Mouse (Mus musculus): Measurements from ENCODE around the gene Stk16. TPM values are rescaled to one million over a fixed set of nuclear protein-coding genes. Genes with fewer than 3 reads are reported as not detected.

Stk16 gene
- polyA plus RNA-seq, 1 experiment from 2014 or later, result 110 TPM

DNA sequence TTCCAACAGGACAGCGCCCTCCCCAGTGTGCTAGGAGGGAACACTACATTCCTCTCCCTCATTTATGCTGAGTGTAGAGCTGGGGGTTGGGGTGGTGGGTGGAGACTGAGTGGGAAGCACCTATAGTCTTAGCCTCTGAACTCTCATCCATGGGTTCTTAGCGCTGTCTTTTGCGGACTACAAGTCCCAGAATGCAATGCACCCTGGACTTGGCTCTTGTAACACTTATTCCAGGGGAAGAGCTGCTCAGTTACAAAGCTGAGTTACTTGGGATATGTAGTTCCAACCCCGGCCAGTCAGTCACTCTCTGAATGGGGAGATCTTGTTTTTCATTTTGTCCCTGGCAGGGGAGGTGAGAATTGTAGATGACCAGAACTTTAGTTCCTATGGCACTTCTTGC, 34.2 kb downstream of the Stk16 start:
- peaks cover 33% of the 10 kb centered on the region for H3K36me3 ChIP-seq
- no peaks in the 10 kb centered on the region for H3K9me3 ChIP-seq (replicated peaks)
- WGBS (ENCODE audit: insufficient replicate concordance), result 24% methylated on average over 4 of the region's 4 CpGs
- no peaks in the 10 kb centered on the region for H3K27me3 ChIP-seq (replicated peaks)
- no peak overlapping the region for H3K27ac ChIP-seq
- H3K4me3 ChIP-seq, result no peak overlapping the region
- peak; percentile 50 for ATAC-seq
- peaks cover 17% of the 10 kb centered on the region for H3K4me1 ChIP-seq
- no peak overlapping the region for H3K9ac ChIP-seq
- no peak overlapping the region for H3K4me2 ChIP-seq

- H3K27ac ChIP-seq, result no peak overlapping the region
- H3K36me3 ChIP-seq, result peaks cover 16% of the 10 kb centered on the region
- H3K27me3 ChIP-seq (replicated peaks), result peaks cover 2% of the 10 kb centered on the region
- H3K4me2 ChIP-seq, result no peak overlapping the region
- no peak overlapping the region for H3K4me3 ChIP-seq
- peaks cover 37% of the 10 kb centered on the region for H3K4me1 ChIP-seq
- 71% methylated on average over 16 of the region's 16 CpGs for WGBS (ENCODE audit: insufficient replicate concordance)
- H3K9ac ChIP-seq, result no peak overlapping the region
- no peaks in the 10 kb centered on the region for H3K9me3 ChIP-seq (replicated peaks)
- no peak for ATAC-seq
These were observed 36.7 kb downstream of the Stk16 start for GRCm38 (mm10) chr1:75247071-75247930.

DNA sequence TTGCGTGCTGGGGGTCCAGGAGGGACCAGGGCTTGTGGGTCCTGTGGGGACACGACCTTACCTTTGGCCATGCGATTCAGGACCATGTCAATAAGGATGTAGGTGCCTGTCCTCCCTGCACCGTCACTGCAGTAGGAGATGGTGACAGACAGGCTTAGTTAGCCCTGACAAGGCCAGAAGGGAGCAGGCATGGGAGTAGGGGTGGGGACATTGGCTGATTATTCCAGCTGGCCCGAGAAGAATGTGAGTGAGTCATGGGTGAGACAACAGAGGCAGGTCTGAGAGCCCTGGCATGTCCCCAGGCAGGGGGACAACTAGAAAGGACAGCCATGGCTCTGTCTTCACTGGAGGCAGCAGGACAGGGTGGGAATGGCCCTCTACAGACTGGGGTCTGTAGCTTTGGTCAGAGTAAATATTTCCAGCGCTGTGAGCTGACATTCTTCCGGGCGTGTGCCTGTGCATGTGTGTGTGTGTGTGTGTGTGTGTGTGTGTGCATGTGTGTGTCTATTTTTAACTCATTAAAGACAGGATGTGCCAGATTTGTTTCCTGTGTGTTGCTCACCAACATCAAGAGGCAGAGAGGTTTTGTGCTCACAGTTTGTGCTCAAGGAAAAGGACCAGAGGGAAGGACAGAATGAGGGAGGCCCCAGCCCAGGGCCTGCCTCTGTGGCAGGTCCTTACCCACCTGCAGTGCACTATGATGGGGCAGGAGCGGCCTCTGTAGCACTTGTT, 37.6 kb downstream of the Stk16 start:
- Histone ChIP-seq H3K36me3 (peaks cover 10% of the 10 kb centered on the region), H3K9ac (0 out of 2 replicates have a peak overlapping the region, but pooled peaks have one; percentile 2), H3K9me3 (replicated peaks) (no peaks in the 10 kb centered on the region), H3K4me1 (peaks cover 37% of the 10 kb centered on the region), H3K27ac (peak overlapping the region; percentile 23; the same call in 1 of the 2 replicates), H3K4me3 (no peak overlapping the region), H3K27me3 (replicated peaks) (peaks cover 10% of the 10 kb centered on the region), H3K4me2 (no peak overlapping the region)
- WGBS (ENCODE audit: insufficient replicate concordance), result 58% methylated on average over 9 of the region's 9 CpGs
- no peak for ATAC-seq

DNA sequence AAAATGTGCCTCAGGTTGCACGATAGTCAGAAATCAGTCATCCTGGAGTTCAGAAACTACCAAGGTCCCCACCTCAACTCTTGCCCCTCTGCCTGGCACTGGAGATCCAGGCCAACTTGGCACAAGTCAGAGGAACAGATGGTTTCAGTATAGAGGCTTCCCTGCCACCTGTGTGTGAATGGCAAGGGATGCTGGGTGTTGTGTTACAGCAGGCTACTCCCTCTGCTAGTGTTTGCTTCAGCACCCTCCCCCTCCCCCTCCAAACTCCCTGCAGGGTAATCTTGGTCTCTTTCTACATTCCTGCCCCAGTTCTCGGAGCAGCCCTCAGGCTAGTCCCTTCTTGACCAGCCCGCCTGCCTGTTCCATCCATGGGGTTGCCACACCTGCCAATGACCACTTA, 39.9 kb downstream of the Stk16 start:
- no peaks in the 10 kb centered on the region for H3K9me3 ChIP-seq (replicated peaks)
- H3K9ac ChIP-seq, result no peak overlapping the region
- H3K4me3 ChIP-seq, result no peak overlapping the region
- ATAC-seq, result no peak
- peaks cover 38% of the 10 kb centered on the region for H3K4me1 ChIP-seq
- no peak overlapping the region for H3K27ac ChIP-seq
- H3K27me3 ChIP-seq (replicated peaks), result peaks cover 10% of the 10 kb centered on the region
- 77% methylated on average over 3 of the region's 3 CpGs for WGBS (ENCODE audit: insufficient replicate concordance)
- no peak overlapping the region for H3K4me2 ChIP-seq
- no peaks in the 10 kb centered on the region for H3K36me3 ChIP-seq

DNA sequence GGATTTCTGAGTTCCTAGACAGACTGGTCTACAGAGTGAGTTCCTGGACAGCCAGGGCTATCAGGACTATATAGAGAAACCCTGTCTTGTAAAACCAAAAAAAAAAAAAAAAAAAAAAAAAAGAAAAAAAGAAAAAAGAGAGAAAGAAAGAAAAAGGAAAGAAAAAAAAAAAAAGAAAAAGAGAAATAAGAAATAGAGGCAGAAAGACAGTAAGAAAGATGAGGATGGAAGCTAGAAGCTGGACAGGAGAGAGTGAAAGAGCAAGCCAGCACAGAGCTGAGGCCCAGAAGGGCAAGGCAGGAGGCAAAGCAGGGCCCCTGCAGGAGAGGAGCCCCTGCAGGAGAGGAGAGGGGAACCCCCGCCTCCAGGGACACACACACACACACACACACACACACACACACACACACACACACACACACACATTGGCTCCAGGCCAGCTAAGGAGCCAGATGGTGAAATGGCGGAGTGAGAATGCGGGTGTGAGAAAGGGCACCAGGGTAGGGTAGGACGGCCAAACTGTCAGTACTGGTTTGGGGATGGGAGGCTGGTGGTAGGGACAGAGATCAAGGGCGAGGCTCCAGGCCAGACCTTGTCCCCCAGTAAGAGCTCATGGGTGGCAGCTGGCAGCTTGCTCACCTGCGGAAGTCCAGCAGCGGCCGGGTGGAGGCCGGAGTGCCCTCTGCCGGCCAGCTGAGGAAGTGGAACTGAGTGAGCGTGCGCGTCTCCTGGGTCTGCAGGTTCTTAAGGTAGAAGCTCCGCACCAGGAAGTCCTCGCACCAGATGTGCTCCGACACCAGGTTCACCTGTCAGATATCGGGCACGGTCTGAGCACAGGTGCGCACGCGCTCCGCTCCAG, 40.7 kb downstream of the Stk16 start:
- peaks cover 15% of the 10 kb centered on the region for H3K27me3 ChIP-seq (replicated peaks)
- H3K4me1 ChIP-seq, result peaks cover 44% of the 10 kb centered on the region
- WGBS (ENCODE audit: insufficient replicate concordance), result 9% methylated on average over 21 of the region's 22 CpGs
- ATAC-seq, result peak; percentile 61
- H3K9ac ChIP-seq, result peak overlapping the region; percentile 56
- peak overlapping the region; percentile 50; the same call in 1 of the 2 replicates for H3K27ac ChIP-seq
- H3K4me3 ChIP-seq, result peak overlapping the region; percentile 26
- peak overlapping the region; percentile 64 for H3K4me2 ChIP-seq
- H3K9me3 ChIP-seq (replicated peaks), result no peaks in the 10 kb centered on the region
- H3K36me3 ChIP-seq, result no peaks in the 10 kb centered on the region

GRCm38 (mm10) chr1:75252308-75252707, 41.7 kb downstream of the Stk16 start:
- peaks cover 21% of the 10 kb centered on the region for H3K27me3 ChIP-seq (replicated peaks)
- H3K9ac ChIP-seq, result no peak overlapping the region

DNA sequence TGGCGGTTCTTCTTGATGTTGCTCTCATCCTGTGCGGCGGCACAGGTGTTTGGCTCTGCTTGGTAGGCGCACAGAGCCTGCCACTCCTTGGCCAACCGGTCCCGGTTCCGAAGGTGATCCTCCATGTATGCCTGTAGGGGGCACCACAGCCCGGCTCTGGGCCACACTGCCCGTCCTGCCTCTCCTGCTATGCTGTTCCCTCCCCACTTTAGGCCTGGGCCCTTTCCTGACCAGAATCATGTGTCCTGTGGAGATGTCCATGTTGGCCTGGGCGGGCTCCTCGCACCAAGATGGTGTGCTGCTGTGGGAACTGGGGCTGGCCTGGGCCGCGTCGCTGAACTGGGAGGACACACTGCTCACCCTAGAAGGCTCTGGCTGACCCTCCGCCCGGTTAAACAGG, 42.4 kb downstream of the Stk16 start:
- ATAC-seq, result no peak
- H3K4me2 ChIP-seq, result no peak overlapping the region
- WGBS (ENCODE audit: insufficient replicate concordance), result 66% methylated on average over 16 of the region's 16 CpGs

More at GRCm38 (mm10) chr1:75252308-75252707, 41.7 kb downstream of the Stk16 start:
- Histone ChIP-seq H3K4me2 (no peak overlapping the region), H3K36me3 (no peaks in the 10 kb centered on the region), H3K4me3 (no peak overlapping the region), H3K4me1 (peaks cover 44% of the 10 kb centered on the region), H3K9me3 (replicated peaks) (no peaks in the 10 kb centered on the region), H3K27ac (no peak overlapping the region)
- WGBS (ENCODE audit: insufficient replicate concordance), result 62% methylated on average over 13 of the region's 13 CpGs
- ATAC-seq, result no peak

DNA sequence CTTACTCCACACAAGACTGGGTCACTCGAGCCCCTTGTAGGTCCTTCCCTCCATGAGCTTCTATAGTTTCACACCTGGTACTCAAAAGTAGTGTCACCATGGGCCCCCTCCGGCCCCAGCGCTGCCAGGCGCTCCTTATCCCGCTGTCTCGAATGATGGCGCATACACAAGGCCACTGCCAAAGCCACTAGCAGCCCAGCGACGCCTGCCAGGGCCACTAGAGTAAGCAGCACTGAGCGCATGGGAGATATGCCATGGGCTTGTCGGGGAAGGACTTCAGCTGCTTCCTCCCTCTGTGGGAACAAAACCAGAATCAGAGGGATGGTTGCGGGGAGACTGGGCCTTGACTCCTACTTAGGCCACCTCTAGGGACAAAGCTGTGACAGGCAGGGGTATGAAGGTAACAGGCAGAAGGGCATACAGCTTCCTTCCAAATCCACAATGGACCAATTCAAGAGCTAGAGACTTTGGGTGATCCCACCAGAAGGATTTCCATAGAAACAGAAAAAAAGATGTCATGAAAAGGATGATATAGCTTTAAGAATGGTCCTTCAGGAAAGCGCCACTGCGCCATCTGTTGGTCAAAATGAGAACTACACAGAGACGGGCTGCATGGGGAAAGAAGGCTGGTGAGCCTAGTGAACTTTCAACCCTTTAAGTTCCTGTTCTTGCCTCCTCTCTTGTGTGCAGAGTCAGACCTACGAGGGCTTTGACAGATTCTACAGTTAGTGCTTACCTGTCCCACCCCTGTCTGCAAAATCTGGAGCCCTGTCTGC, 43.4 kb downstream of the Stk16 start:
- no peak overlapping the region for H3K9ac ChIP-seq
- H3K9me3 ChIP-seq (replicated peaks), result no peaks in the 10 kb centered on the region
- no peaks in the 10 kb centered on the region for H3K36me3 ChIP-seq
- H3K4me3 ChIP-seq, result no peak overlapping the region
- no peak for ATAC-seq
- peaks cover 23% of the 10 kb centered on the region for H3K27me3 ChIP-seq (replicated peaks)
- WGBS (ENCODE audit: insufficient replicate concordance), result 56% methylated on average over 16 of the region's 16 CpGs
- peaks cover 33% of the 10 kb centered on the region for H3K4me1 ChIP-seq
- no peak overlapping the region for H3K4me2 ChIP-seq
- no peak overlapping the region for H3K27ac ChIP-seq

More for the DNA sequence above, 42.4 kb downstream of the Stk16 start:
- Histone ChIP-seq H3K9me3 (replicated peaks) (no peaks in the 10 kb centered on the region), H3K27ac (no peak overlapping the region), H3K36me3 (no peaks in the 10 kb centered on the region), H3K27me3 (replicated peaks) (peaks cover 23% of the 10 kb centered on the region), H3K9ac (no peak overlapping the region), H3K4me1 (peaks cover 39% of the 10 kb centered on the region), H3K4me3 (no peak overlapping the region)

DNA sequence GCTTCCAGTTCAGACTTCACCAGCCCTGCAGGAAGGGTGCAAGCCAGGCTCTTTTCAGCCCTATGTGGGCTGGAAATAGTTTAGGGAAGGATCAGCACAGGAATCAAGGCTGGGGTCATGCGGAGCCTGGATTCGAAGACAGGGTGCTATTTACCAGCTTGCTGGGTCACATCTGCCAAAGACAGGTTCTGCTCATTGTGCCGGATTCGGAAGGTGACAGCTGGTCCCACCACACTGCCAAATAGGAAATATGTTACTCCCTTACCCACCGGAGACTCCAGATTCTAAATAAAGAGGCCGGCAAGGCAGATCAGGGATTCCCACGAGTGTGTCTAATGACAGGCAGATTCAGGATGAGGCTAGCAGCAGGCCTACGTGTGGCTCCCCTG, 44.0 kb downstream of the Stk16 start:
- Histone ChIP-seq H3K9me3 (replicated peaks) (no peaks in the 10 kb centered on the region), H3K27ac (no peak overlapping the region), H3K4me2 (no peak overlapping the region), H3K36me3 (no peaks in the 10 kb centered on the region), H3K4me3 (no peak overlapping the region), H3K4me1 (peaks cover 29% of the 10 kb centered on the region), H3K9ac (no peak overlapping the region), H3K27me3 (replicated peaks) (peaks cover 23% of the 10 kb centered on the region)
- WGBS (ENCODE audit: insufficient replicate concordance), result 67% methylated on average over 8 of the region's 8 CpGs
- no peak for ATAC-seq

- no peak for ATAC-seq
- 47% methylated on average over 10 of the region's 10 CpGs for WGBS (ENCODE audit: insufficient replicate concordance)
- no peak overlapping the region for H3K4me2 ChIP-seq
- H3K9ac ChIP-seq, result no peak overlapping the region
- no peak overlapping the region for H3K27ac ChIP-seq
- no peak overlapping the region for H3K4me3 ChIP-seq
- no peaks in the 10 kb centered on the region for H3K9me3 ChIP-seq (replicated peaks)
- peaks cover 19% of the 10 kb centered on the region for H3K4me1 ChIP-seq
- H3K36me3 ChIP-seq, result no peaks in the 10 kb centered on the region
- H3K27me3 ChIP-seq (replicated peaks), result peaks cover 26% of the 10 kb centered on the region
These were observed 44.9 kb downstream of the Stk16 start for GRCm38 (mm10) chr1:75255516-75256046.

DNA sequence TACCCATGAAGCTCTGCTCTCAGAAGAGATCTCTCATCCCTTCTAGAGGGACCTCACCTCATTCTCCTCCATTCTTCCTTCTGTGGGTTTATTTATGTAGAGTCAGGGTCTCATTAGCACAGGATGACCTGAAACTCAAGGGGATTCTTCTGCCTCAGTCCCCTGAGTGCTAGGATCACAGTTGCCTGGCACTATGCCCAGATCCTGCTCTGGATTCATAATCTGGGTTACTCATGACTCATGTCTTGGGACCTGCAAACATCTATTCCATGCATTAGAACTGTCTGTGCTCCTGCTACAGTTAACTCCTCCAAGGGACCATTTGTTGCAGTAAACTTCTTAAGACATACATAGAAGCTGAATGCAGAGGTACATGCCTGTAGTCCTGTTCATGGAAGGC, 50.6 kb downstream of the Stk16 start:
- no peaks in the 10 kb centered on the region for H3K9me3 ChIP-seq (replicated peaks)
- no peaks in the 10 kb centered on the region for H3K36me3 ChIP-seq
- no peak for ATAC-seq

More for the DNA sequence above, 50.6 kb downstream of the Stk16 start:
- 0 out of 2 replicates have a peak, but pooled peaks cover 3% of the 10 kb centered on the region for H3K4me1 ChIP-seq
- H3K9ac ChIP-seq, result no peak overlapping the region
- H3K27ac ChIP-seq, result no peak overlapping the region
- no peak overlapping the region for H3K4me2 ChIP-seq
- H3K27me3 ChIP-seq (replicated peaks), result peaks cover 64% of the 10 kb centered on the region
- H3K4me3 ChIP-seq, result no peak overlapping the region
